Mouse (Mus musculus): ENCODE results near the gene Akap2. TPM values are rescaled to one million over a fixed set of nuclear protein-coding genes. Genes with fewer than 3 reads are reported as not detected.

Akap2 gene
- total and polyA plus RNA-seq, 2 experiments = 4.2 to 6.5 TPM

DNA sequence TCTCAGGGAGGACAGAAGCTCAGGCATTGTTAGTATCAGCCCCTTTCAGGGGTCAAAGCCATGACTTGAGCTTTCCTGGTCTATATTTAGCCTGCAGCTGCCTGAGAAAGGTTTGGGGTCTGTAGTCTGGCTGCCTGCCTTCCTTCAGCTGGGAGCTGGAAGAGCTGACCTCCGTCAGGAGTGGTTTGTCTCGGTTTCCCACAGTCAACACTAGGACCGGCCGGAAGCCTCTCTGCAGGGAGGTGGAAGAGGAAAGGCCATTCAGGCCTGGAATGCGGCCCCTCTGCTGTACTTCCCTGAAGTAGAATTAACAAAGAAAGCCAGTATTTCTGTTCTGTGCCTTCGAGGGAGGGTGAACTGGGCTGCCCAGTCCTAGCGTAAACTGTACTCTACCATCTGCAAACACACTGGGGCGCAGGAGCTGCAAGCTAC is 129.6 kb downstream of the Akap2 start:
- no peak for TF ChIP-seq CTCF (IDR thresholded peaks at IDR 0.05; ENCODE audit: low read depth, low read length)
- no peak for TF ChIP-seq POLR2A (IDR thresholded peaks at IDR 0.05; ENCODE audit: extremely low read depth, insufficient read depth, low read length)
- Histone ChIP-seq H3K79me2 (ENCODE audit: control insufficient read depth, insufficient read depth, low read length) (peaks cover 4% of the 10 kb centered on the region; the same call in 1 of the 2 replicates), H3K4me1 (ENCODE audit: control insufficient read depth, insufficient read depth, low read length) (peaks cover 2% of the 10 kb centered on the region), H3K27ac (replicated peaks; ENCODE audit: insufficient read depth, low read depth, low read length) (peak overlapping the region; percentile 70), H3K27me3 (ENCODE audit: control insufficient read depth, insufficient read depth, low read length) (no peaks in the 10 kb centered on the region), H3K4me3 (ENCODE audit: insufficient read depth, low read depth, low read length) (no peak overlapping the region), H3K9ac (ENCODE audit: low read depth, low read length) (no peak overlapping the region; the same call in 1 of the 2 replicates), H3K36me3 (ENCODE audit: control insufficient read depth, insufficient read depth, low read length) (no peaks in the 10 kb centered on the region)
- DNase-seq (ENCODE audit: extremely low read depth, low read depth, low spot score) = no peak
- 71% methylated on average over 8 of the region's 8 CpGs for WGBS

DNA sequence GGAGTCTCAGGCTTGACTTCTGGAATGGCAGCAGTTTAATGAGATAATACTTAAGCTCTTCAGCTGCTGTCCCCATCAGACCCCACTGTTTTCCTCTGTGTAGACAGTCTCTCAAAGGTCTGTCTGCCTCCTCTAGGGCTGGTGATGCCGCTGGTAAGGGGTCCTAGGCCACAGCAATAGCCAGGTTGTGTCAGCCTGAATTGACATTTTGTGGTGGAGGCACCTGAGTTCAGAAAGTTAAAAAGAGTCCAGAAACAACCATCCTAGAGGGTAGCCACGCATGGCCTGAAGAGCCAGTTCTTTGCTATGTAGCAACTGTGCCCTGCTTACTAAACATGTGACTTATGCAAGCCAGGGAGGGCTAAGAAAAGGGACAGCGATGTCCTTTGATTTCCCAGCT is 130.2 kb downstream of the Akap2 start:
- H3K4me1 ChIP-seq (ENCODE audit: control insufficient read depth, insufficient read depth, low read length) = peaks cover 2% of the 10 kb centered on the region
- TF ChIP-seq POLR2A (IDR thresholded peaks at IDR 0.05; ENCODE audit: extremely low read depth, insufficient read depth, low read length) (no peak), CTCF (IDR thresholded peaks at IDR 0.05; ENCODE audit: low read depth, low read length) (no peak)
- H3K4me3 ChIP-seq (ENCODE audit: insufficient read depth, low read depth, low read length) = no peak overlapping the region
- no peak for DNase-seq (ENCODE audit: extremely low read depth, low read depth, low spot score)
- peaks cover 4% of the 10 kb centered on the region; the same call in 1 of the 2 replicates for H3K79me2 ChIP-seq (ENCODE audit: control insufficient read depth, insufficient read depth, low read length)
- no peak overlapping the region for H3K9ac ChIP-seq (ENCODE audit: low read depth, low read length)
- 88% methylated on average over 3 of the region's 3 CpGs for WGBS
- no peaks in the 10 kb centered on the region for H3K36me3 ChIP-seq (ENCODE audit: control insufficient read depth, insufficient read depth, low read length)
- peak overlapping the region; percentile 42; the same call in 1 of the 2 replicates for H3K27ac ChIP-seq (replicated peaks; ENCODE audit: insufficient read depth, low read depth, low read length)
- no peaks in the 10 kb centered on the region for H3K27me3 ChIP-seq (ENCODE audit: control insufficient read depth, insufficient read depth, low read length)

DNA sequence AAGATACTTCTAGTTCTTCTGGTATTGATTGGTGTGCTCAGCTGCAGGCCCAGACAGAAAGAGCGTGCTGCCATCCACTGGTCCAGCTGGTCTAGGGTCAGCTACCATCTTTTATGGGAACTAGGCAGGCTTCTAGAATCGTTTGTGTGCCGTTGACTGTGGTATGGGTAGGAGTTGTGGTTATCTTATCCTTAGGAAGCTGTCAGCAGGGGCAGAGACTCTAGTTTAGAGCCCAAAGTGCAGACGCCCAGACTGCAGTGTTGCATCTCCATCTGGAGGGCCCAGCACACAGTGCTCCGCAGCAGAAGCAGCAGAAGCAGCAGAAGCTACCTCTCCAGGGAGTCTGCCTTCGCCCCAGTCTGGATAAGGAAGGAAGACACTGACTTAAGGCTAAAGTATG is 132.0 kb downstream of the Akap2 start:
- Histone ChIP-seq H3K36me3 (ENCODE audit: control insufficient read depth, insufficient read depth, low read length) (no peaks in the 10 kb centered on the region), H3K4me3 (ENCODE audit: insufficient read depth, low read depth, low read length) (no peak overlapping the region), H3K27me3 (ENCODE audit: control insufficient read depth, insufficient read depth, low read length) (no peaks in the 10 kb centered on the region), H3K27ac (replicated peaks; ENCODE audit: insufficient read depth, low read depth, low read length) (peak overlapping the region; percentile 45; the same call in 1 of the 2 replicates), H3K79me2 (ENCODE audit: control insufficient read depth, insufficient read depth, low read length) (peaks cover 4% of the 10 kb centered on the region; the same call in 1 of the 2 replicates), H3K9ac (ENCODE audit: low read depth, low read length) (no peak overlapping the region), H3K4me1 (ENCODE audit: control insufficient read depth, insufficient read depth, low read length) (peaks cover 2% of the 10 kb centered on the region; the same call in 1 of the 2 replicates)
- WGBS = 71% methylated on average over 6 of the region's 6 CpGs
- DNase-seq (ENCODE audit: extremely low read depth, low read depth, low spot score) = no peak
- no peak for TF ChIP-seq POLR2A (IDR thresholded peaks at IDR 0.05; ENCODE audit: extremely low read depth, insufficient read depth, low read length)
- 0 out of 2 replicates have a peak, but pooled peaks have one; percentile 8 for TF ChIP-seq CTCF (IDR thresholded peaks at IDR 0.05; ENCODE audit: low read depth, low read length)

DNA sequence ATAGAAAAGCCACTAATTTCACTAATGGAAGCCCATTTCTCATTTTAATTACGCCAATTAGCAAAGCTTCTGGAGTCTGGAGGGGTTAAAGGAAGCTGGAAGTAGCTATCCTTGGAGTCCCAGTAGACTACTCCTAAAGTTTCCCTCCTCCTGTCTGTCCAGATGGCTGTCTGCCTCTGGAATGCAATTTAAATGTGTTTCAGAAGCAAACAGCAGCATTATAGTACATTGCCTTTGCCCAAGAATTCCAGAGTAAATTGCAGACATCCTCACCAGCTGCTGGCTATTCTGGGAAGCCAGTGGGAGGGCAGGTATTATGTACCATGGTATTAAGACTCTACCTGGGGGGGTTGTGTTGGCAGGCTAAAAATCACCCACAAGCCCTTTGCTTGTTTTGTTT is 134.3 kb downstream of the Akap2 start:
- H3K27me3 ChIP-seq (ENCODE audit: control insufficient read depth, insufficient read depth, low read length) = no peaks in the 10 kb centered on the region
- H3K9ac ChIP-seq (ENCODE audit: low read depth, low read length) = no peak overlapping the region
- no peak for TF ChIP-seq POLR2A (IDR thresholded peaks at IDR 0.05; ENCODE audit: extremely low read depth, insufficient read depth, low read length)
- no peak for TF ChIP-seq CTCF (IDR thresholded peaks at IDR 0.05; ENCODE audit: low read depth, low read length)
- H3K79me2 ChIP-seq (ENCODE audit: control insufficient read depth, insufficient read depth, low read length) = peaks cover 6% of the 10 kb centered on the region; the same call in 1 of the 2 replicates
- peaks cover 2% of the 10 kb centered on the region; the same call in 1 of the 2 replicates for H3K4me1 ChIP-seq (ENCODE audit: control insufficient read depth, insufficient read depth, low read length)
- H3K36me3 ChIP-seq (ENCODE audit: control insufficient read depth, insufficient read depth, low read length) = no peaks in the 10 kb centered on the region
- no peak overlapping the region for H3K27ac ChIP-seq (replicated peaks; ENCODE audit: insufficient read depth, low read depth, low read length)
- WGBS = 85% methylated on average over 1 of the region's 1 CpGs
- no peak for DNase-seq (ENCODE audit: extremely low read depth, low read depth, low spot score)
- no peak overlapping the region for H3K4me3 ChIP-seq (ENCODE audit: insufficient read depth, low read depth, low read length)

DNA sequence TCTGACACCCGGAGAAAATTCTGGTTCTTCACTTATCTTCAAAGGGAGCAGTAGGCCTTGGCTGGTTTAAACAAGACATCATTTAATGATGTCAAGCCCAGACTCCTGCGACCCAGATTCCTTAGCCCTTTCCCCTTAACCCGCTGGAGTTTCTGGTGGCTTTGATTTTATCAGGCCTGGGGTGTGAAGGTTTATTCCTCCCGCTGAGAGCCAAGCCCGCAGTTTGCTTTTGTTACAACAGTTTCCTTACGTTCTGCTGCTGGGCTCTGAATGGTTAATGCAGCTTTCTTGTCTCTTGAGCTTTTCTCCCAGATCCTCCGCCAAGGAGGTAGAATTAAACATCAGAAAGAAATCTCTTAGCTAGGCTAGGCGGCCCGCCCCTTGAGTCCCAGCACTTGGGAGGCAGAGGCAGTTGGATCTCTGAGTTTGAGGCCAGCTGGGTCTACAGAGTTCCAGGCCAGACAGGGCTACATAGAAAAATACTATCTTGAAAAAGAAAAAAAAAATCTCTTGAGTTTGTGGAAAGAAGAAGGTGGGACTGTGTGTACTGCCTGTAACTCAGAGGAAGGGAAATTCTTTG is 135.1 kb downstream of the Akap2 start:
- H3K79me2 ChIP-seq (ENCODE audit: control insufficient read depth, insufficient read depth, low read length) = peaks cover 10% of the 10 kb centered on the region; the same call in 1 of the 2 replicates
- no peak for DNase-seq (ENCODE audit: extremely low read depth, low read depth, low spot score)
- TF ChIP-seq POLR2A (IDR thresholded peaks at IDR 0.05; ENCODE audit: extremely low read depth, insufficient read depth, low read length) = no peak
- TF ChIP-seq CTCF (IDR thresholded peaks at IDR 0.05; ENCODE audit: low read depth, low read length) = no peak
- H3K27me3 ChIP-seq (ENCODE audit: control insufficient read depth, insufficient read depth, low read length) = no peaks in the 10 kb centered on the region
- H3K9ac ChIP-seq (ENCODE audit: low read depth, low read length) = no peak overlapping the region
- H3K4me1 ChIP-seq (ENCODE audit: control insufficient read depth, insufficient read depth, low read length) = peaks cover 2% of the 10 kb centered on the region; the same call in 1 of the 2 replicates
- H3K27ac ChIP-seq (replicated peaks; ENCODE audit: insufficient read depth, low read depth, low read length) = no peak overlapping the region
- no peak overlapping the region for H3K4me3 ChIP-seq (ENCODE audit: insufficient read depth, low read depth, low read length)
- H3K36me3 ChIP-seq (ENCODE audit: control insufficient read depth, insufficient read depth, low read length) = peaks cover 2% of the 10 kb centered on the region; the same call in 1 of the 2 replicates
- WGBS = 66% methylated on average over 9 of the region's 9 CpGs

DNA sequence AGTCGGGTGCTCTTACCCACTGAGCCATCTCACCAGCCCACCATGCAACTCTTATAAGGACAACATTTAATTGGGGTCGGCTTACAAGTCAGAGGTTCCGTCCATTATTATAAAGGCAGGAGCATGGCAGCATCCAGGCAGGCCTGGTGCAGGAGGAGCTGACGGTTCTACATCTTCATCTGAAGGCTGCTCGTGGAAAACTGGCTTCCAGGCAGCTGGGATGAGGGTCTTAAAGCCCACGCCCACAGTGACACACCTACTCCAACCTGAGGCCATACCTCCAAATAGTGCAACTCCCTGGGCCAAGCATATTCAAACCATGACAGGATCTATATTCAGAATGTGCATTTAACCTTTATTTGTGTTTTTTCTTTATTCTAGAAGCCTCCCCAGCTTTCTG is 136.7 kb downstream of the Akap2 start:
- Histone ChIP-seq H3K36me3 (ENCODE audit: control insufficient read depth, insufficient read depth, low read length) (peaks cover 2% of the 10 kb centered on the region; the same call in 1 of the 2 replicates), H3K9ac (ENCODE audit: low read depth, low read length) (no peak overlapping the region), H3K4me1 (ENCODE audit: control insufficient read depth, insufficient read depth, low read length) (peaks cover 2% of the 10 kb centered on the region; the same call in 1 of the 2 replicates), H3K27me3 (ENCODE audit: control insufficient read depth, insufficient read depth, low read length) (no peaks in the 10 kb centered on the region), H3K27ac (replicated peaks; ENCODE audit: insufficient read depth, low read depth, low read length) (no peak overlapping the region), H3K4me3 (ENCODE audit: insufficient read depth, low read depth, low read length) (no peak overlapping the region), H3K79me2 (ENCODE audit: control insufficient read depth, insufficient read depth, low read length) (0 out of 2 replicates have a peak, but pooled peaks cover 13% of the 10 kb centered on the region)
- no peak for TF ChIP-seq POLR2A (IDR thresholded peaks at IDR 0.05; ENCODE audit: extremely low read depth, insufficient read depth, low read length)
- no peak for TF ChIP-seq CTCF (IDR thresholded peaks at IDR 0.05; ENCODE audit: low read depth, low read length)
- no peak for DNase-seq (ENCODE audit: extremely low read depth, low read depth, low spot score)
- 86% methylated on average over 6 of the region's 6 CpGs for WGBS
